9 mouse cellular contexts compared by ENCODE assay signal in genomic region chr5:115165895-115166814, GRCm38 (mm10). TPM values are rescaled to one million over a fixed set of nuclear protein-coding genes. Genes with fewer than 3 reads are reported as not detected.
DNase-seq lines count a peak whose midpoint lies in the region; ATAC-seq and TF ChIP-seq lines count a peak whose summit lies in the region.
"Had no signal": no experiment of that assay in that cellular context is flagged by ENCODE, and none has a peak within 500 bp of the region (broad histone marks: within the 10 kb centered on the region; RNA-seq: fewer than 3 reads in every experiment).

No protein-coding gene starts in this region.

- no peak overlapping the region for H3K4me3 ChIP-seq in heart, embryonic 12.5 days
- no peak overlapping the region for H3K4me3 ChIP-seq in heart, postnatal 0 days (ENCODE audit: low read depth, low read length)
- no peak overlapping the region for H3K4me3 ChIP-seq in limb, embryonic 14.5 days (replicated peaks; ENCODE audit: low read length)
- H3K4me3 ChIP-seq: liver, embryonic 15.5 days had no signal

- H3K4me1 ChIP-seq in heart, embryonic 12.5 days (replicated peaks): peaks cover 28% of the 10 kb centered on the region
- peaks cover 12% of the 10 kb centered on the region; the same call in 1 of the 2 replicates for H3K4me1 ChIP-seq in heart, postnatal 0 days (ENCODE audit: control insufficient read depth, insufficient read depth)
- peaks cover 8% of the 10 kb centered on the region; the same call in 1 of the 2 replicates for H3K4me1 ChIP-seq in limb, embryonic 14.5 days (ENCODE audit: control insufficient read depth, insufficient read depth, low read length)

- H3K4me2 ChIP-seq in heart, embryonic 12.5 days: no peak overlapping the region
- H3K4me2 ChIP-seq in heart, postnatal 0 days (ENCODE audit: low read depth, low read length): no peak overlapping the region
- H3K4me2 ChIP-seq in limb, embryonic 14.5 days (replicated peaks; ENCODE audit: low read depth, low read length, severe bottlenecking): no peak overlapping the region
- H3K4me2 ChIP-seq: liver, embryonic 15.5 days had no signal

- TF ChIP-seq CTCF in heart, postnatal 0 days (IDR thresholded peaks at IDR 0.05; ENCODE audit: low read depth): peak; percentile 23

- no peak; the same call in 1 of the 2 replicates for ATAC-seq in heart, embryonic 12.5 days (ENCODE audit: insufficient number of reproducible peaks, low FRiP score)
- ATAC-seq in heart, postnatal 0 days (ENCODE audit: insufficient read depth, low read depth): peak; percentile 31; the same call in 1 of the 2 replicates
- no peak for ATAC-seq in limb, embryonic 14.5 days (ENCODE audit: low FRiP score, low read depth)

- WGBS in heart, embryonic 12.5 days: 50% methylated on average over 11 of the region's 11 CpGs
- WGBS in heart, postnatal 0 days: 35% methylated on average over 11 of the region's 11 CpGs
- 39% methylated on average over 11 of the region's 11 CpGs for WGBS in limb, embryonic 14.5 days

- H3K27ac ChIP-seq in heart, embryonic 12.5 days (ENCODE audit: poor library complexity, severe bottlenecking): peak overlapping the region; percentile 25; the same call in 1 of the 2 replicates
- peak overlapping the region; percentile 71 for H3K27ac ChIP-seq in heart, postnatal 0 days (ENCODE audit: low read depth)
- H3K27ac ChIP-seq in limb, embryonic 14.5 days (replicated peaks; ENCODE audit: low read depth, low read length): 0 out of 2 replicates have a peak overlapping the region, but pooled peaks have one; percentile 13
- H3K27ac ChIP-seq: liver, embryonic 15.5 days had no signal

- no peak for TF ChIP-seq EP300 in heart, postnatal 0 days (IDR thresholded peaks at IDR 0.05; ENCODE audit: low read depth)

- no peak overlapping the region for H3K9ac ChIP-seq in heart, embryonic 12.5 days
- no peak overlapping the region; the same call in 1 of the 2 replicates for H3K9ac ChIP-seq in heart, postnatal 0 days (replicated peaks; ENCODE audit: low read depth, low read length)
- H3K9ac ChIP-seq in limb, embryonic 14.5 days (ENCODE audit: low read depth, low read length, severe bottlenecking): no peak overlapping the region
- H3K9ac ChIP-seq: liver, embryonic 15.5 days had no signal

- no peaks in the 10 kb centered on the region for H3K27me3 ChIP-seq in heart, embryonic 12.5 days (replicated peaks)
- H3K27me3 ChIP-seq in heart, postnatal 0 days (ENCODE audit: control insufficient read depth, insufficient read depth, low read length): no peaks in the 10 kb centered on the region
- H3K27me3 ChIP-seq in limb, embryonic 14.5 days (ENCODE audit: control insufficient read depth, insufficient read depth, low read length): no peaks in the 10 kb centered on the region
- H3K27me3 ChIP-seq: liver, embryonic 15.5 days had no signal

- TF ChIP-seq POLR2A in limb, embryonic 14.5 days (IDR thresholded peaks at IDR 0.05; ENCODE audit: borderline replicate concordance, extremely low read depth, insufficient read depth, insufficient read length): no peak

- DNase-seq in heart, adult 9 months (ENCODE audit: low spot score in 2 of 2): no peak
- DNase-seq in MN1 (ENCODE audit: low spot score): peak; percentile 78
- no peak for DNase-seq in heart, postnatal 0 days (ENCODE audit: low spot score)
- DNase-seq in limb, embryonic 14.5 days (ENCODE audit: low spot score): no peak
- DNase-seq in layer of hippocampus, adult 9-10 months (ENCODE audit: low spot score): no peak
- no peak for DNase-seq in frontal cortex, postnatal 36 days (ENCODE audit: low spot score in 2 of 2)
- DNase-seq in right cerebral cortex, adult 2 months (ENCODE audit: low spot score in 2 of 2): no peak

- no peaks in the 10 kb centered on the region for H3K9me3 ChIP-seq in heart, embryonic 12.5 days (replicated peaks)
- H3K9me3 ChIP-seq in heart, postnatal 0 days (replicated peaks; ENCODE audit: control insufficient read depth, low read length): no peaks in the 10 kb centered on the region
- no peaks in the 10 kb centered on the region for H3K9me3 ChIP-seq in limb, embryonic 14.5 days (ENCODE audit: control insufficient read depth, low read length)
- H3K9me3 ChIP-seq: liver, embryonic 15.5 days had no signal

- H3K36me3 ChIP-seq in heart, embryonic 12.5 days: no peaks in the 10 kb centered on the region
- no peaks in the 10 kb centered on the region for H3K36me3 ChIP-seq in heart, postnatal 0 days (replicated peaks; ENCODE audit: control insufficient read depth, insufficient read depth, low read length)
- no peaks in the 10 kb centered on the region for H3K36me3 ChIP-seq in limb, embryonic 14.5 days (ENCODE audit: control insufficient read depth, insufficient read depth, low read length)
- H3K36me3 ChIP-seq: liver, embryonic 15.5 days had no signal

RNA-seq across cellular contexts. Expression of gene Mlec, which starts 8.2 kb away (rescaled TPM):
- 103 and 105 TPM in 2 replicates for polyA plus RNA-seq in heart, embryonic 12.5 days (2016; fragmentation: Nextera tagmentation; extraction: Ambion mirVana)
- 68.4 and 74.8 TPM in 2 replicates for total RNA-seq in heart, postnatal 0 days (2014; rRNA removed; ENCODE audit: low replicate concordance)
- 20.4 and 21.1 TPM in 2 replicates for polyA plus RNA-seq in heart, postnatal 0 days (2015; fragmentation: Nextera tagmentation; extraction: Ambion mirVana)
- polyA plus RNA-seq in limb, embryonic 14.5 days (2012; rRNA removed): 182 and 215 TPM in 2 replicates
- polyA plus RNA-seq in limb, embryonic 14.5 days (2014; fragmentation: Nextera tagmentation; extraction: Ambion mirVana): 73.7 and 77.8 TPM in 2 replicates

RNA-seq across cellular contexts. Expression of gene Cabp1, which starts 28.0 kb away (rescaled TPM):
- 0.34 and 0.54 TPM in 2 replicates for polyA plus RNA-seq in heart, embryonic 12.5 days (2016; fragmentation: Nextera tagmentation; extraction: Ambion mirVana)
- total RNA-seq in heart, postnatal 0 days (2014; rRNA removed; ENCODE audit: low replicate concordance): 0.39 and 4.1 TPM in 2 replicates
- polyA plus RNA-seq in heart, postnatal 0 days (2015; fragmentation: Nextera tagmentation; extraction: Ambion mirVana): 0.78 and 0.96 TPM in 2 replicates
- polyA plus RNA-seq in limb, embryonic 14.5 days (2012; rRNA removed): 3.1 and 4.7 TPM in 2 replicates
- polyA plus RNA-seq in limb, embryonic 14.5 days (2014; fragmentation: Nextera tagmentation; extraction: Ambion mirVana): 1.2 and 1.5 TPM in 2 replicates

RNA-seq across cellular contexts. Expression of gene Unc119b, which starts 31.4 kb away (rescaled TPM):
- 22.8 and 23.2 TPM in 2 replicates for polyA plus RNA-seq in heart, embryonic 12.5 days (2016; fragmentation: Nextera tagmentation; extraction: Ambion mirVana)
- total RNA-seq in heart, postnatal 0 days (2014; rRNA removed; ENCODE audit: low replicate concordance): 17.0 and 25.9 TPM in 2 replicates
- polyA plus RNA-seq in heart, postnatal 0 days (2015; fragmentation: Nextera tagmentation; extraction: Ambion mirVana): 10.6 and 11.7 TPM in 2 replicates
- polyA plus RNA-seq in limb, embryonic 14.5 days (2012; rRNA removed): 44.3 and 53.9 TPM in 2 replicates
- 38.4 and 41.1 TPM in 2 replicates for polyA plus RNA-seq in limb, embryonic 14.5 days (2014; fragmentation: Nextera tagmentation; extraction: Ambion mirVana)

RNA-seq across cellular contexts. Expression of gene Acads, which starts 47.0 kb away (rescaled TPM):
- polyA plus RNA-seq in heart, embryonic 12.5 days (2016; fragmentation: Nextera tagmentation; extraction: Ambion mirVana): 114 and 123 TPM in 2 replicates
- 266 and 288 TPM in 2 replicates for total RNA-seq in heart, postnatal 0 days (2014; rRNA removed; ENCODE audit: low replicate concordance)
- 208 and 211 TPM in 2 replicates for polyA plus RNA-seq in heart, postnatal 0 days (2015; fragmentation: Nextera tagmentation; extraction: Ambion mirVana)
- 50.5 and 59.8 TPM in 2 replicates for polyA plus RNA-seq in limb, embryonic 14.5 days (2012; rRNA removed)
- 27.6 and 30.9 TPM in 2 replicates for polyA plus RNA-seq in limb, embryonic 14.5 days (2014; fragmentation: Nextera tagmentation; extraction: Ambion mirVana)

Comparison
In these comparisons a context has a peak if more than half of its experiments do, and no peak if none do; other contexts are left out.
1. H3K27ac ChIP-seq: peak in every context shown above with its lines; median percentile 71 in heart, postnatal 0 days; 25 in heart, embryonic 12.5 days; 13 in limb, embryonic 14.5 days.